Mouse (Mus musculus) MEL (cell line): ENCODE measurements at regions not wholly inside any gene's neighbourhood (a gene's known extent, or its start where the extent isn't known, plus 50 kb on each side); places are given as distances from the start of the nearest gene placed in this dataset.

Source experiments
- DNase-seq: peaks from one replicate; pipeline ENCODE4 v3.0.0; 2011; ENCODE audit warnings: low read depth, low spot score
- H3K27ac ChIP-seq: 2 replicates; pipeline ENCODE4 v1.5.1; 2012; ENCODE audit warnings: low read depth, mild to moderate bottlenecking, control low read depth, low read length, moderate library complexity; ENCODE audit not compliant: control insufficient read depth
- H3K27me3 ChIP-seq, 2 experiments: fragments of 150-350 bp in 1 of 2; sonication (generic) in 1 of 2; 2 replicates each; pipeline ENCODE4 v1.6.1; 2012; ENCODE audit warnings: low read length in 2 of 2, mild to moderate bottlenecking in 2 of 2, improper control_type of control experiment in 1 of 2, moderate library complexity in 1 of 2; ENCODE audit not compliant: insufficient read depth in 2 of 2, control insufficient read depth in 1 of 2
- H3K36me3 ChIP-seq, 2 experiments: 2 replicates each; pipeline ENCODE4 v1.6.1; 2012 to 2014; ENCODE audit warnings: low read length in 2 of 2, improper control_type of control experiment in 1 of 2, inconsistent platforms in 1 of 2, mild to moderate bottlenecking in 1 of 2; ENCODE audit not compliant: insufficient read depth in 2 of 2, control insufficient read depth in 1 of 2
- H3K4me1 ChIP-seq, 2 experiments: fragments of 150-350 bp in 1 of 2; sonication (generic) in 1 of 2; 2 replicates each; pipeline ENCODE4 v1.6.1; 2012; ENCODE audit warnings: low read length in 2 of 2, improper control_type of control experiment in 1 of 2, mild to moderate bottlenecking in 1 of 2; ENCODE audit not compliant: insufficient read depth in 2 of 2, control insufficient read depth in 1 of 2
- H3K4me3 ChIP-seq, 2 experiments: fragments of 150-350 bp in 1 of 2; sonication (generic) in 1 of 2; 2 replicates each; pipeline ENCODE4 v1.5.1; 2012; ENCODE audit warnings: low read depth in 2 of 2, low read length in 2 of 2, mild to moderate bottlenecking in 2 of 2, moderate library complexity in 2 of 2, control low read depth in 1 of 2, improper control_type of control experiment in 1 of 2; ENCODE audit not compliant: control insufficient read depth in 1 of 2, insufficient read depth in 1 of 2
- H3K79me2 ChIP-seq: 2 replicates; pipeline ENCODE4 v1.6.1; 2012; ENCODE audit warnings: mild to moderate bottlenecking, low read length, moderate library complexity; ENCODE audit not compliant: control insufficient read depth, poor library complexity, insufficient read depth
- H3K9ac ChIP-seq: 2 replicates; pipeline ENCODE4 v1.6.1; 2012; ENCODE audit warnings: low read depth, mild to moderate bottlenecking, control low read depth, low read length, moderate library complexity; ENCODE audit not compliant: control insufficient read depth, poor library complexity, severe bottlenecking
- H3K9me3 ChIP-seq: fragments of 150-350 bp; sonication (generic); replicated peaks from 2 replicates; pipeline ENCODE4 v1.6.1; 2012; ENCODE audit warnings: mild to moderate bottlenecking, low read length, improper control_type of control experiment, moderate library complexity; ENCODE audit not compliant: insufficient read depth
- BHLHE40 ChIP-seq: IDR thresholded peaks from 2 replicates; pipeline ENCODE4 v1.6.1; 2012; ENCODE audit warnings: low read depth, mild to moderate bottlenecking, inconsistent platforms, low read length, improper control_type of control experiment, borderline replicate concordance
- E2F4 ChIP-seq: IDR thresholded peaks from 2 replicates; pipeline ENCODE4 v1.6.1; 2011; ENCODE audit warnings: low read depth, low read length, improper control_type of control experiment, borderline replicate concordance
- GATA1 ChIP-seq: IDR thresholded peaks from 2 replicates; pipeline ENCODE4 v1.6.1; 2011; ENCODE audit warnings: low read depth, low read length, improper control_type of control experiment
- MYC ChIP-seq: IDR thresholded peaks from 2 replicates; pipeline ENCODE4 v1.6.1; 2011; ENCODE audit warnings: low read depth, mild to moderate bottlenecking, low read length, improper control_type of control experiment, moderate library complexity
- SMC3 ChIP-seq: IDR thresholded peaks from 2 replicates; pipeline ENCODE4 v1.6.1; 2011; ENCODE audit warnings: low read depth, low read length, improper control_type of control experiment
- ZC3H11A ChIP-seq: IDR thresholded peaks from 2 replicates; pipeline ENCODE4 v1.6.1; 2012; ENCODE audit warnings: low read depth, mild to moderate bottlenecking, inconsistent platforms, low read length, improper control_type of control experiment

- no peak overlapping the region for H3K27ac ChIP-seq
- no peak overlapping the region for H3K9ac ChIP-seq
- no peaks in the 10 kb centered on the region for H3K9me3 ChIP-seq
These were observed 55.3 kb upstream of the Rrp15 start for GRCm38 (mm10) chr1:186804451-186804850.

More at GRCm38 (mm10) chr1:186804451-186804850, 55.3 kb upstream of the Rrp15 start:
- no peak for DNase-seq
- H3K4me1 ChIP-seq: no peaks in the 10 kb centered on the region
- H3K27me3 ChIP-seq: no peaks in the 10 kb centered on the region
- no peaks in the 10 kb centered on the region for H3K79me2 ChIP-seq
- H3K36me3 ChIP-seq: no peaks in the 10 kb centered on the region
- TF ChIP-seq SMC3: no peak
- TF ChIP-seq GATA1: no peak
- no peak for TF ChIP-seq MYC
- TF ChIP-seq BHLHE40: no peak
- TF ChIP-seq ZC3H11A: no peak
- no peak for TF ChIP-seq E2F4
- no peak overlapping the region for H3K4me3 ChIP-seq
